Mouse (Mus musculus) spleen, adult 10 weeks (tissue): ENCODE data around the gene Vmn2r61. TPM values are rescaled to one million over a fixed set of nuclear protein-coding genes. Genes with fewer than 3 reads are reported as not detected.

ENCODE experiments used
- polyA plus RNA-seq: library from polyadenylated mRNA; stranded (reverse); fragments of 350-450 nt; fragmentation: Illumina TruSeq; extraction: RNeasy Lipid Tissue Mini Kit (QIAGEN cat#74804); gene quantifications from one replicate; pipeline ENCODE4 v1.2.3, GENCODE M21; 2015; ENCODE audit warnings: low replicate concordance; ENCODE audit not compliant: insufficient read depth

Vmn2r61 gene
- not detected for polyA plus RNA-seq

GRCm38 (mm10) chr7:42259753-42260152 lies at the start of gene Vmn2r61:
TSS of gene Vmn2r61 (plus strand) at chr7:42260053.

Other genes starting within 250 kb of the Vmn2r61 start
- not detected for gene Vmn2r59, start 201.0 kb upstream of the Vmn2r61 start, polyA plus RNA-seq
- gene Vmn2r60, start 152.3 kb upstream of the Vmn2r61 start, polyA plus RNA-seq = not detected
- not detected for gene 4933421I07Rik, start 188.1 kb downstream of the Vmn2r61 start, polyA plus RNA-seq
- gene Zfp141, start 245.7 kb downstream of the Vmn2r61 start, polyA plus RNA-seq = 25.2 TPM